Mouse (Mus musculus): ENCODE data around the gene Ext2.
A peak's percentile ranks its signal among the peaks of the same experiment; 100 is the strongest.

Ext2 gene

GRCm38 (mm10) chr2:93776267-93777055 lies 45.9 kb downstream of the Ext2 start:
- no peak for DNase-seq (ENCODE audit: low spot score in 2 of 2)

- no peak for DNase-seq (ENCODE audit: low spot score in 2 of 2)
These were observed 46.9 kb downstream of the Ext2 start for GRCm38 (mm10) chr2:93775431-93775830.

- no peak for DNase-seq (ENCODE audit: low spot score in 2 of 2)
These were observed 47.4 kb downstream of the Ext2 start for GRCm38 (mm10) chr2:93774946-93775345.

DNA sequence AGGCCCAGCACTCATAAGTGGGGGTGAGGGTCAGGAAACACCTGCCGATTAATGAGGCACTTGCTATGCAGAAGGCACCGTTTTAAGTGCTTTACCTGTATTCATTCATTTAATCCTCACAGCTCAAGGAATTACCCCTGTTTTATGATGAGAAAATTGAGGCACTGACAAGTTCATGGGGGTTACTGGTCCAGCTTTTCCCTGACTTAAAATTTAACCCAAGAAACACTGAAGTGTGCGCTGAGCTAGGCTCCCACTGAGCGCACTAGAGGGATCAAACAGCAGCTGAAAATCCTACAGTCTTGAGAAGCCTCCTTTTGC lies 49.6 kb downstream of the Ext2 start:
- DNase-seq (ENCODE audit: low spot score in 2 of 2) = no peak

DNA sequence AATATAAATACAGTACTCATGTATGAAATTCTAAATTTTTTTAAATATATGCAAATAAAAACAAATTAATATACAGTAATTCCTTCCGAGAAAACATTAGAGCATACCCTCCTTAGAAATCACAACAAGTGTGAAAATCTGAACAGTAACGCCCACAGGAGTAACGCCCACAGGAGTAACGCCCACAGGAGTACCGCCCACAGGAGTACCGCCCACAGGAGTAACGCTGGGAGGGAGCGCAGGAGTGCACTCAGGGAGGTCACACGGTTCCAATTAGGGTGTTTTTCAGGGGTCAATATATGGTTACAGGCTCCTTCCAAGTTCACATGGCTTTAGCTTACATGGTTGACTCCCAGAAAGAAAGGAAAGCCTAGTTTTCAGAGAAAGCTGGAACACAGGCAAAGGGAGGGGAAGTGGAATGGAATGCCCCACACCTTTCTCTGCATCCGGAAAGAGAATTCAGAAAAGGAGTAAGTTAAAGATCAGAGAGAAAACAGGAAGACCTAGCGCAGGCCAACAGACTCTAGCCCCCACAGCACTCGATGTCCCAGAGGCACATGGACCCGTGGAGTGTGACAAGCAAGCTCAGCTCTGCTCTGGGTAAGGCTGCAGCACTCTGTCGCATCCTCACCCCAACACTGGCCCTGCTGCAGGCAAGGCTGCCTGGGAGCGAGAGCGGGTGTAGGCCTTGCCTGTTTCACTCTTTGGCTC lies 50.2 kb downstream of the Ext2 start:
- DNase-seq (ENCODE audit: low spot score in 2 of 2) = no peak

DNA sequence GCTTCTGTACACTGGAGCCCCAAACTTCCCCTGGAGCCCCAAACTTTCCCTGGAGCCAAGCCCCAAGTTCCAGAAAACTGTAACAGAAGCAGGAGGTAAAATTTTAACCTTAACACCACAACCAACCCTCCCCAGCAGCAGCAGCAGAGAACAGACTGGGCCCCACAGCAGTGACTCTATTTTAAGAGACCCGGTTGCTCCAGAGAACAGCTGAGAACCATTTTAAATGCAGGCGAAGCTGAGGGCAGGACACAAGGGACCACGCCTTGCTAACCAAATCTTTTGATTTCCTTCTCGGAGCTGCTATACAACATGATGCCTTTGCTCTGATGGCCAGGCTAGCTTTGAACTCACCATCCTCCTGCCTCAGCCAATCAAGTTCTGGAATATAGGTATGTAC lies 51.5 kb downstream of the Ext2 start:
- DNase-seq (ENCODE audit: low spot score in 2 of 2) = no peak

GRCm38 (mm10) chr2:93769875-93770274 lies 52.5 kb downstream of the Ext2 start:
- DNase-seq (ENCODE audit: low spot score in 2 of 2) = no peak

DNA sequence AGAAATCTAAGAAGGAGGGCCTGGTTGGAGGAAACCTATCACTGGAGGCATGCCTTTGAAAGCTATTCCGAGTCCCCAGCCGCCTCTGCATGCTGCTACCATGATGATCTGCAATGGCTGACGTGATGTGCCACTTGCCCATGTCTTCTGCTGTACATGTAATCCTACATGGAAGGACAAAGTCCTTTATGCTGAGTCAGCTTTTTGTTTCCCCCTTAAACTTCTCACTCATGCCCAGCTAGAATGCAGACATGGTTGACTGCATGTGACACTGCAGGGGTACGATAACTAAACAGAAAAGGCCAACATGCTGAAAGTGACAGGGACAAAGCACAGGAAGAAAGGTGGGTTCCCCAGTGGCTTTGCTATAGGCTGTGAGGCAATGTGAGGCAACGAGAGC lies 56.6 kb downstream of the Ext2 start:
- DNase-seq (ENCODE audit: low spot score in 2 of 2) = no peak

- no peak for DNase-seq (ENCODE audit: low spot score in 2 of 2)
These were observed 58.2 kb downstream of the Ext2 start for GRCm38 (mm10) chr2:93764211-93764610.

GRCm38 (mm10) chr2:93760389-93760788 lies 62.0 kb downstream of the Ext2 start:
- no peak for DNase-seq (ENCODE audit: low spot score in 2 of 2)

DNA sequence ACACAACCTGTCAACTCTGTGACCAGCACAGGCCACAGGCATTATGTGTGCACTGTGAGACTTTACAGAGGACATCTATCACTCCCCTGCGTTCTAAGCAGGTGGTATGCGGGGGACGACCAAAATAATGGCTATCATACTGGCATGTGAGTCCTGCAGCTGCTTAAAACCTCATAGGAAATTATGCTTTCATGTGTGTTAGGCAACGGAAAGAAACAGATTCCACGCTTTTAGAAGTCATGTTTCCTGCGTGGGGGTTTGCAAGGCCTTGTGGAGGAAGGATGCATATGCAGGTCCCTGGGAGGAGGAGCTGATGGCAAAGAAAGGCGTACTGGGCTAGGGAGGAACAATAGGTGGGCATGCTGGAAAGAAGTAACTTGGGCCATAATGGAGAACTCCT lies 63.2 kb downstream of the Ext2 start:
- no peak for DNase-seq (ENCODE audit: low spot score in 2 of 2)

- no peak for DNase-seq (ENCODE audit: low spot score in 2 of 2)
These were observed 64.1 kb downstream of the Ext2 start for GRCm38 (mm10) chr2:93758298-93758697.

DNA sequence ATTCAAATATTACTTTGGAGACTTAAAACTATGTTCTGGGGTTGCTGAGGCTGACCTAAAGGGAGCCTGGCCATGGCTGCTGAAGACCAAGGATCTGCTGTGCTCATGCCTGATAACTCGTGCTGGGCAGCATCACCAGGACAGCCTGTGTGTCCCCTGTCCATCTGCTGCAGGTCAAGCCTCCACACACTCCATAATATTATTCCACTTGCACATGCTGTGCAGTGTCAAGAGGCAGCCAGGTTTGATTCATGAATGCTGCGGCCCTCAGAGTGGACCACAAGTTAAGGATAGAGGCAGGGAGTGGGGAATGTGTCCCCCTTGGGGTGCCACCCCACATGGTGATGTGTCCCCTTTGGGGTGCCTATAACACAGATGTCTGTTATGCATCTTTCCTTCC lies 68.0 kb downstream of the Ext2 start:
- no peak for DNase-seq (ENCODE audit: low spot score in 2 of 2)

GRCm38 (mm10) chr2:93753147-93753758 lies 69.1 kb downstream of the Ext2 start:
- DNase-seq (ENCODE audit: low spot score in 2 of 2) = no peak

- DNase-seq (ENCODE audit: low spot score in 2 of 2) = no peak
These were observed 72.7 kb downstream of the Ext2 start for GRCm38 (mm10) chr2:93749709-93750108.

DNA sequence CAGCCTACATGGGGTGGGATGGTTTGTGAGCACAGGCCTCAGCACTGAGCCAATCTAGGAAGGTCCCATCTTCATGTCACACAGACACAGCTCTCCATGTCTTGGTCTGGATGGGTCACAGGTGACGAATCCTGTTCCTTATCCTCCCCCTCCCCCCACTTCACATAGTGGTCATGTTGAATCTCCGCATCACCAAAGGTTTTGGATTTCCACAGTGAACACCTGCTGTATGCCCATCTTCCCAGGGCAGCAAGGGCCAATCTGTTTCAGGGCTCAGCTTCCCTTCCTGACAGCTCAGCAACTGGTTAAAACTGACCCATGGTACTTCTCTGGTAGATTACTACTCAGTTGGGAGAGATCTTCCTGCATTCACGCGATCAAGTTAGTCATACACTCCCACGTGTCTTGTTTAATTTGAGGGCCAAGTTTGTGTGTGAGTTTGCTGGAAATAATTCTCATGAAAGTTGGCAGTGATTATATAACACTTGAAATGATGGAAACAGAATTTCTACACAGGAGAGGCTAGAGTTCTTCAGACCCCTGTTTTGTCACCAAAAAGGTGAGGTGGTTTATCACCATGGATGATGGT lies 74.7 kb downstream of the Ext2 start:
- no peak for DNase-seq (ENCODE audit: low spot score in 2 of 2)

DNA sequence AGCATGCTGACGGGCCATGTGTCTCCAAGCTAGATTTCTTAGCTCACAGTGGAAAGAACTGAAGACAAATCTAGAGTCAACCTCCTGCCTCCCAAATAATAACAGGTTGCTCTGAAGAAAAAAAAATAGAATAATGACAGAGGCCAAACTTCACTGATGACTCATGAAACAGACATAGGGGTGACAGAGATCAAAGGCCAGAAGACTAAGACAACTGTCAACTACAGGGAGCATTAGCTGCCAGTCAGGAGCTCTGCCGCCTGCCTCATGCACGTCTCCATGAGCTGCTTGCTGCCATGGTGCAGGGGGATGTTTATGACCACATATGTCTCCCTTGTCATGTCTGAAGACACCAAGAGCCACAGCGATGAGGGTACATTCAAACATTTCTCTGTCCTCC lies 75.7 kb downstream of the Ext2 start:
- DNase-seq (ENCODE audit: low spot score in 2 of 2) = no peak

DNA sequence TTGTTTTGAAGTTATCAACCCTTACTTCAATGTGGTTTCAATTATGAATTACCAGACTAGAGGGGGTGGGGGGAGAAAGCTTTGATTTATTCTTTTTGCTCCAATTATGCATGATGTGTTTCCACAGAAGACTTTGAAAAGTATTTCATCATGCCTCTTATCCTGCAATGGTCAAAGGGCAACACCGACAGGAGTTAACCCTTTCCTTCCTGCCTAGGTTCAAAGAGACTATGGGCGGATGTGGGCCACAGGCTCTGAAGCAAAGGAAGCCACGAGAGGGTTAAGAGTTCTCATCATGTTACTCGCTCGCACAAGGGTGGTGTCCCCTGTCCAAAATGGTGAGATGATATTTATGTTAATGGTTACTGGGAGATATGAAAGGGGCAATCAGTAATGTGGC lies 76.2 kb downstream of the Ext2 start:
- DNase-seq (ENCODE audit: low spot score in 2 of 2) = peak in 1 of 2 experiments; percentile 23

DNA sequence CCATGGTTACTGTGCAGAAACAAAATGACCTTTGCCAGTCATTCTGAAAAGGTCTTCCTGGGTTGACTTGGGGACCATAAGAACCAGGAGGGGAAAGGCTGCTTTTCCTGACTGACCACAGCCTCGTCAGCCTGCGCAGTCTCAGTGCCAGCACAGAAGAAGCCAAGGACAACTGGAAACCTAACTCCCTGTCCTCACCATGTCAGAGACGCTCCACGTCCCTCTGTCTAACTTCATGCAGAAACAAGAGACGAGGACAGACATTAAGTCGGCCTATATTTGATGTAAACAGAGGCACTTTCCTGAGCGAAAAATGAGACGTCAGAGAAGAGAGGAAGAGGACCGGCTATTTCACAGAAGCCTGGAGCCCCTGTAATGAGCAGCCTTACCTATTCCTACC lies 76.6 kb downstream of the Ext2 start:
- no peak for DNase-seq (ENCODE audit: low spot score in 2 of 2)

DNA sequence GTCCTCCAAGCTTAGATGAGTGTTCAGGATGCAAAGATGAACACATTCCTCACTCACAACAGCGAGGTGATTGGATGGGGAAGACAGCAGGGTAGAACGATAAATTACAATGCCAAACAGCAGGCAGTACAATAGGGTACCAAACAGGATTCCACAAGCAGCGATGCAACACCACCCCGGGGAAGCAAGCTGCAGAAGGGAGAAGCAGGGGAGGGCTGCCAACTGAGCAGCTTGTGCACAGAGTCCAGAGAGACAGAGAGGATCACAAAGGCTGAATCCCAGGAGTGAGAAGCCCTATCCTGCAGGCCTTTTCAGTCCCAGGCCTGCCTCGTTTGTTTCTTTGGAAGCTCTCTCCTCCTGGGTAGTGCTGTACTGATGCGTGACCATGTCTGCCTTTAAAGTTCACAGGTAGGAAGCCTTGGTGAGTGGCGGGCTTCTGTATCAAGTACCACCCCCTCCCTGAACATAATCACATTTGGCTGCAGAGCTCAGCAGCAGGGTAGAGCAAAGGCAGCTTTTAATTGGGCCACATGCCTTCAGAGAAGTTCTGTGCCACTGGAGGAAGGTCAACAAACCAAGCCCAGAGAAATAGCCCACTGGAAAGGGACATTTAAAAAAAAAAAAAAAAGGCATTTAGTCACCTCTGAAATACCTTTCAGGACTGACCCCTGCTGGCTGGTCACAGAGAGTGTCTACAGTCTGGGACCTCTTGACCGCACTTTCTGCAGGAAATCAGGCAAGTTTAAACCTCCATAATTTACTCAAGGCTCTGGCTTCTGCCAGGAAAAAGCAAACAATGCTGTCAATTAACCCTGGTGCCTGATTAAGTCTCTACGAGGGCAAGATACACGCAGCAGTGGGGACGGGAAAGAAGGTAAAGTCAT lies 77.8 kb downstream of the Ext2 start:
- no peak for DNase-seq (ENCODE audit: low spot score in 2 of 2)

DNA sequence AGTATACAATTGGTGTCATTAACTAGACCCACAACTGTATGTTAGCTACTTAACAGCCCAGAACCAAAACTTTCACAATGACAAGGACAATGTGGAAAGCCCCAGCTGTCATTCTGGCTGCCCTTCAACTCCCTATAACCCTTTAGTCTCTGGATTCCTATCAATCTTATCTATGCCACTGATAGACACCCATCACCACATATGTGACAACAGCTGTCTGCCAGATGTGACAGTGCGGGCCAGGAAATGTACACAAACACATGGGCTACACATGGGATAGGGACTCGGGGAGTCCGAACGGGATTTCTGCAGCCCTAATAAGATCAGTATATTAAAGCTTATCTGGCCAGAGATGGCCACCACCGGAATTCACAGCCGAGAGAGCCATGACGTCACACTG lies 80.7 kb downstream of the Ext2 start:
- no peak for DNase-seq (ENCODE audit: low spot score in 2 of 2)

Data from thymus, postnatal 10 days (tissue).